Mouse (Mus musculus): ENCODE data around the gene Cdc14b. TPM values are rescaled to one million over a fixed set of nuclear protein-coding genes. Genes with fewer than 3 reads are reported as not detected.
"Not testable (repeated sequence)": the region's sequence is repeated elsewhere in the genome, so short reads cannot be mapped to it uniquely, and the experiment has no call there.

Gene Cdc14b
- polyA plus RNA-seq, 2 experiments from 2014 or later = 10.7 to 11.6 TPM

DNA sequence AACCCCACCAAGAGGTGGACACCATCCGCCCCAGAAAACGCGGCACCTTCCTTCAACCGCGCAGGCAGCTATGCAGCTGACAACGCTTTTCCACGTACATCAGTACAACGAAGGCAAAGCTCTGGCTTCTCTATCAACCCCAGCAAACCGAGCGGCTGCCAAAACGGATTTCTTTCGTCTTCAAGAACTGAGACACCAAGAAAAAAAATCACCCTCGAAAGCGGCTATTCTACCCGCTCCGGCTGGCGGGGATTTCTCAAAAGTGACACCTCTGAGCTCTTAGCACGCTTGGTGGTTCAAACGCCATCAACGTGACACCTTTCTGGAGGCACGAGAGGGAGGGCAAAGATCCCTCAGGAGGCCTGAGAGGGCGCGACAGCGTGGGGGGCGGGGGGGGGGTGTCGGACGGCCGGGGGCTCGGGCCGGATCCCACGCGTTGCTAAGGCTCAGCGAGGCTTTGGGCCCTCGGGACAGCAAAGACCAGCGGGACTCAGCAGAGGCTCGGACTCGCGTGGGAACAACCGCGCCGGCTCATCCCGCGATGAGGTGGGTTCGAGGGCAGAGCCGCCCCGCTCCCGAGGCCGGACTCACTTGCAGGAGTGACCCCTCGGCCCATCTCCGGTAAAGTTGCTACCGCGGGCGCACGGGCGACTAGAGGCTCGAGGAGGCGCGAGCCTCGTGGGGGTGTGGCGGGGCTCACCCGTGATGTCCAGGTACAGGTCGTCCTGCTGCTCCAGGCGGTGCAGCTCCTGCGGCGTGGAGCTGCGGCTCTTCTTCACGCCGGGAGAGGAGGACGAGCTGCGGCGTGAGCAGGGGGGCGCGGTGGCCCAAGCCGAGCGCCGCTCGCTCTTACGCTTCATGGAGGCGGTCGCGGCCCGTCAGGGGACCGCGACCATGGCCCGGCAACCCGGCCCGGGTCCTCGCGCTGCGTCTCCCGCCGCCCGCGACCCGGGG is 922 bp downstream of the Cdc14b start:
- peak; percentile 47 for ATAC-seq

GRCm38 (mm10) chr13:64273352-64273751 is 1.7 kb downstream of the Cdc14b start:
- ATAC-seq = no peak

GRCm38 (mm10) chr13:64268384-64268783 is 6.7 kb downstream of the Cdc14b start:
- no peak for ATAC-seq

DNA sequence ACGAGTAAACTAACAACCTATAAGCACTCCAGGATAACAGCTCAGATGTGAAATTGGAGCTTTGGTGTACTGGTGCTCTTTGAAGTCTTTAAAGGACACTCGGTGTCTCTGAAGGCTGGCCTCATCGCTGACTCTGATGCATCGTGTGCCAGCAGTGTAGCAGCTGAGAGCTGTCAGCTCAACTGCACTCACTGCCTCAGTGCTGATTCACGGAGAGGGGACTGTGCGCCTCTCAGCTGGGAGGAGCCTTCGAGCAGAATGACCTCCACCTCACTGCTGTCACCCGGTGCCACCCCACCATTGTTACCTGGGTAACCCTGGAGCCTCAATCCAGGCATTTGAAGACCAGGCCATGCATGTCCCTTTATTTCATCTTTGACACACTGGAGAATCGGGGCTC is 7.9 kb downstream of the Cdc14b start:
- no peak for ATAC-seq

- ATAC-seq = no peak
Observed at GRCm38 (mm10) chr13:64264586-64264985, 10.5 kb downstream of the Cdc14b start.

DNA sequence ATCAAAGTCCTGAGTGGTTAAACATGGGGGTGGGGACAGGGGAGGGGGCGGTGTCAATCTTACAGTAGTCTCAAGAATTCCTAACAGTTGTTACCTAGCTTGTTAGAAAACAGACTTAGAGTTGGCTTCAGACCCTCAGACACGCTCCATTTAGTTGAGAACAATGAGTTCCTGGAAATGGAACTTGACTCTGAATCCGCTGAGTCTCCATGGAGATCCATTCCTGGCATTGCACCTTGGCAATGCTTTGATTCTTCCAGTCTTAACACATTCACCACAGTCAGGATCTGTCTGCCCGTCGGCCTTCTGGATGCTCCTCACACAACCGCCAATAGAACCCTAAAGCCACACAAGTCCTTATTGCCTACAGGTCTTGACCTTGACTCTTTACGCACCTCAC is 15.2 kb downstream of the Cdc14b start:
- no peak for ATAC-seq

- no peak for ATAC-seq
Observed at GRCm38 (mm10) chr13:64258516-64258821, 16.6 kb downstream of the Cdc14b start.

- no peak for ATAC-seq
Observed at GRCm38 (mm10) chr13:64257814-64258515, 17.1 kb downstream of the Cdc14b start.

GRCm38 (mm10) chr13:64257010-64257813 is 17.9 kb downstream of the Cdc14b start:
- no peak for ATAC-seq

DNA sequence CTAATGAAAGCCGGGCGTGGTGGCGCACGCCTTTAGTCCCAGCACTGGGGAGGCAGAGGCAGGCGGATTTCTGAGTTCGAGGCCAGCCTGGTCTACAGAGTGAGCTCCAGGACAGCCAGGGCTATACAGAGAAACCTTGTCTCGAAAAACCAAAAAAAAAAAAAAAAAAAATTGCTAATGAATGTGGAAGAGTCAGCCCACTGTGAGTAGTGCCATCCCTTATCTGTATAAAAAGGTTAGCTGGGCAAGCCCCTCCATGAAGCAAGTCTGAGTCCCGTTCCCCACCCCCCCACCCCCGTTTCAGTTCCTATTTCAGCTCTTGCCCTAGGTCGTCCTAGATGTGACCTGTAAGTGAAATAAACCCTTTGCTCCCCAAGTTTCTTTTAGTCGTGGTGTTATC is 20.9 kb downstream of the Cdc14b start:
- ATAC-seq = not testable (repeated sequence)

GRCm38 (mm10) chr13:64253697-64254096 is 21.4 kb downstream of the Cdc14b start:
- ATAC-seq = no peak

GRCm38 (mm10) chr13:64252147-64252546 is 22.9 kb downstream of the Cdc14b start:
- no peak for ATAC-seq

GRCm38 (mm10) chr13:64250363-64250762 is 24.7 kb downstream of the Cdc14b start:
- peak; percentile 30 for ATAC-seq

DNA sequence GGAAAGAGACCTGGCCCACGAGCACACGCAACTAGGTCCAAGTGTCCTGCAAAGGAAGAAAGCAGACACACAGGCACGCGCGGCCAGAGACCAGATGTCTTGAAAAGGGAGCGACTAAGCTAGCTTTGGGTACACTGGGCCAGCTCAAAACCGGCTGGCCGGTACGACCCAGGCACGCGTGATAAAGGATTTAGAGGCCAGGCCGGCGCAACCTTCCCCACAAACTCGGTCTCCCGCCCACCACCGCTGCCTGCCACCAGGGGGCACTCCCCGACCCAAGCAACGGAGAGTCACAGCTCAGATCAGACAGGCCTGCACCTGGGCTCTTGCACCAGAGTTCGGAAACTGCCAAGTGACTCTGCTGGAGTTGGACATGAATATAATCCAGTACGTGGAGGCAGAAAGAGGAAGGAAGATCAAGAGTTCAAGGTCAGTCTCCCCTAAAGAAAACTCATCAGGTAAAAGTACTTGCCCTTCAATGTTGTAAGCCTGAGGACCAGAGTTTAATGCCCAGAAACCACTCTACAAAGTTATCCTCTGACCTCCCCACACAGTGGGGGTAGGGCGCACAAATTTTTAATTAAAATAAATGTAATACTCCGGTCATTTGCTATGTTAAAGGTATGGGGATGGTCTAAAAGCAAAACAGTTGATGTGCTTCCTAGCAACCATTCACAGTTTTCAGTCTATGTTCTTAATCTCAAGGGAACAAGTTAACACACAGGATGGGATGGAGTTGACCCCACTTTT is 26.1 kb downstream of the Cdc14b start:
- peak; percentile 87 for ATAC-seq

GRCm38 (mm10) chr13:64248161-64248774 is 26.8 kb downstream of the Cdc14b start:
- peak; percentile 87 for ATAC-seq

GRCm38 (mm10) chr13:64246106-64246505 is 29.0 kb downstream of the Cdc14b start:
- no peak for ATAC-seq

DNA sequence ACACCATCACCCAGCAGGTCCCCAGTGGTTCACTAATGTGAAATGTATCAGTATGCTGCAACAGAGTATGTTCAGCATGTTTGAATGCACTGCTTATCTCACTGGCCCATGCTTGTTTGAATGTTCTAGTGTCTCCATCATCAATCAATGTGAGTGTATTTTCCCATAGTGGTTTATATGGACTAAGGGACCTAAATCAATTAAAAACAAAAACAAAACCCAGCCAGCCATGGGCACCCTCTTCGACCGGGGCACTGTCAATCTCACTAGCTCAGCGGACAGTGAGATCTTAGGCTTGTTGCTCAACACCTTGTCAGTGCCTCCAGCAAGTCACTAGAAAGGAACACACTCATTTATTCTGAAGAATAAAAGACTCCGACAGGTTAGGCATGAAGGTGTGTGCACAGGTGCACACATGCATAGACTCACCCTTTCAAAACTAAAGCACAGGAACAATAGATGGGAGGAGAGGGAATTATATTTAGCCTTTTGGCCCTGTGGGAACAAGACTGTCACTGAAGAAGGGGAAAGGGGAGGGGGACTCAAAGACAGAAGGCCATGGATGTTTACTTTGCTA is 30.3 kb downstream of the Cdc14b start:
- ATAC-seq = no peak

DNA sequence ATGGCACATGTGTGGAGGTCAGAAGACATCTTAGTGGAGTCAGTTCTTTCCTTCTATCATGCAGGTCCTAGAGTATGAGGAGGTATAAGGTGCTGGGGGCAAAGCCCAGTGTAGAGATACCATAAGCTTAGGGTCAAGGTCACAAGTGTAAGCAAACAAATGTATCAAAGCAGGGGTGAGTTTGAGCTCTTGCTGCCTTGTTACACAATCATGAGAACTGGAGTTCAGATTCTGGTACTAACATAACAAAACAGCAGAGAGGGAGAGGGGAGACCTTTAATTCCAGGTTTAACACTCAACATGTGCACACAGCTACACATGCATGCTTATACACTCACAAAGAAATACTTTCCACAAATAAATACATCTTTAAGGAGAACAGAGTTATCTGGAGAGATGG is 32.4 kb downstream of the Cdc14b start:
- ATAC-seq = no peak

GRCm38 (mm10) chr13:64240626-64241025 is 34.5 kb downstream of the Cdc14b start:
- peak; percentile 66 for ATAC-seq

DNA sequence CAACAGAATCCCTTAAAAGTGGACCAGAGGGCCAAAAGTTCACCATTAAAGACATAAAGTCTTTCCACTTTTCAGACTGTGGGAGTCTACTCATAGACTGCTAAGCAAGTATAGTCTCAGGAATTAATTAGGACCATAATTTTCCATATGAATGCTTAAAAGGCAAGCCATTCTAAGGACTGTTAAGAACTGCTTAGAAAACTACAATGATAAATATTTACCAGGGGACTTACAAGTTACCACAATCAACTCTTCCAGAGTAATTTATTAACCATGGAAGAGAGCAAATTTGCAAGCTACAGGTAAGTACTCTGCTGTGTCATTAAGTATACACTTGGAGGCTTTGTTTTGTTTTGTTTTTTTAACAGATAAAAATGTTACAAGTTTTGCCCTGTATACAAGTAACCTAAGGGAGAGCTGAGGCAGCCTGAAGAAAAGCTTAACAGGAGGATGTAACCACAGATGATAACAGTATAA is 37.4 kb downstream of the Cdc14b start:
- ATAC-seq = no peak

GRCm38 (mm10) chr13:64237000-64237680 is 38.0 kb downstream of the Cdc14b start:
- ATAC-seq = no peak

Data from CD4-positive, CD25-positive, alpha-beta regulatory T cell, adult 4 months (primary cell).